In the genomic region with DNA sequence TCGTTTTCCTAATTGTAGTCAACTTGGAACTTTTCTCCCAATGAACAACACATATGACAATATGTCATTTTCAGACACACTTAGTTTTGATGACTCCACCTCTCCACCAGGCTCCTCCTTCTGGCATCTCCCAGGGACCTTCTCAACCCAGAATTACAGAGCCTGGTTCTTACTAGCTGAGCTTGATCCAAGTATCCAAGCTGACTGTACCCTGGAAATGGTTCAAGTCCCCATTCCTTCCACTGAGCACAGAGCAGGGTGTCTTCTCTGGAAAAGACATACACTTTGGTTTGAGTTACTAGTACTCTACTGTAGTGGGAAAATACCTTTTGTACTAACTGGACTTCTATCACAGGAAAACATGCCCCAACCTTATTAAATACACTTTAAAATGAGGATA, we compare ENCODE assay signal across 11 mouse cellular contexts.
DNase-seq lines count a peak whose midpoint lies in the region.
"Had no signal": no experiment of that assay in that cellular context is flagged by ENCODE, and none has a peak within 500 bp of the region (broad histone marks: within the 10 kb centered on the region; RNA-seq: fewer than 3 reads in every experiment).

No protein-coding gene starts in this region.

- peak; percentile 54 for DNase-seq in cerebellum, adult 9-10 months
- DNase-seq in cerebellum, adult 11 months = no peak
- peak; percentile 31 for DNase-seq in NIH3T3 (ENCODE audit: low read depth)
- DNase-seq in brain, adult 2 months (ENCODE audit: low read depth, low spot score) = peak; percentile 27
- DNase-seq in neural tube, embryonic 10.5 days (ENCODE audit: extremely low spot score, low spot score) = no peak
- DNase-seq: adrenal gland, adult 8-10 months; adrenal gland, postnatal 14 days; adrenal gland, postnatal 36 days; cerebellum, postnatal 36 days; embryo, embryonic 11 days; forebrain, postnatal 0 days had no signal

Comparison
In these comparisons a context has a peak if more than half of its experiments do, and no peak if none do; other contexts are left out.
1. DNase-seq: peak in cerebellum, adult 9-10 months (single experiment), NIH3T3 (single experiment) and brain, adult 2 months (single experiment); none in cerebellum, adult 11 months (single experiment) and neural tube, embryonic 10.5 days (single experiment).